Mouse (Mus musculus) stomach, postnatal 0 days (tissue): ENCODE data around the gene Fcer2a.

Experiments
- CTCF ChIP-seq: IDR thresholded peaks from 2 replicates; pipeline ENCODE4 v1.5.1; 2016; ENCODE audit warnings: antibody characterized with exemption, low read depth, mild to moderate bottlenecking, moderate library complexity
- EP300 ChIP-seq: optimal IDR thresholded peaks from 2 replicates; pipeline ENCODE3; 2016; ENCODE audit warnings: antibody characterized with exemption

- TF ChIP-seq CTCF (no peak), EP300 (no peak)
Measured at GRCm38 (mm10) chr8:3664405-3664804, 29.6 kb downstream of the Fcer2a start.
